15 mouse cellular contexts compared by ENCODE assay signal in genomic region chr2:91013881-91014280, GRCm38 (mm10).
"Had no signal": no experiment of that assay in that cellular context is flagged by ENCODE, and none has a peak within 500 bp of the region (broad histone marks: within the 10 kb centered on the region; RNA-seq: fewer than 3 reads in every experiment).

No protein-coding gene starts in this region.

- H3K4me1 ChIP-seq: limb, embryonic 12.5 days; lung, embryonic 15.5 days; midbrain, embryonic 12.5 days had no signal

- H3K27me3 ChIP-seq: limb, embryonic 12.5 days; liver, embryonic 13.5 days; lung, embryonic 15.5 days; midbrain, embryonic 12.5 days; neural tube, embryonic 13.5 days had no signal

- H3K27ac ChIP-seq: limb, embryonic 12.5 days; liver, embryonic 13.5 days; lung, embryonic 15.5 days; midbrain, embryonic 12.5 days; neural tube, embryonic 13.5 days had no signal

- DNase-seq: kidney, adult 9 months; kidney, postnatal 10 days; kidney, postnatal 4 days; liver; liver, embryonic 13.5 days; liver, postnatal 0 days; right cerebral cortex, postnatal 14 days; thymus, adult 18-20 months; thymus, postnatal 14 days had no signal

- ATAC-seq: intestine, postnatal 0 days; liver, postnatal 0 days; midbrain, embryonic 16.5 days had no signal

- H3K4me3 ChIP-seq: limb, embryonic 12.5 days; liver, embryonic 13.5 days; lung, embryonic 15.5 days; midbrain, embryonic 12.5 days; neural tube, embryonic 13.5 days had no signal

- H3K9ac ChIP-seq: limb, embryonic 12.5 days; liver, embryonic 13.5 days; liver, postnatal 0 days; lung, embryonic 15.5 days; midbrain, embryonic 12.5 days; neural tube, embryonic 13.5 days had no signal

- H3K4me2 ChIP-seq: limb, embryonic 12.5 days; liver, embryonic 13.5 days; lung, embryonic 15.5 days; midbrain, embryonic 12.5 days; neural tube, embryonic 13.5 days had no signal

- H3K9me3 ChIP-seq: limb, embryonic 12.5 days; liver, embryonic 13.5 days; lung, embryonic 15.5 days; midbrain, embryonic 12.5 days; neural tube, embryonic 13.5 days had no signal
